Mouse (Mus musculus) forebrain, embryonic 12.5 days (tissue): ENCODE results near the gene Iqgap1. TPM values are rescaled to one million over a fixed set of nuclear protein-coding genes. Genes with fewer than 3 reads are reported as not detected.

Source experiments
- ATAC-seq: fragments of 200-750 bp; cut with Nextera tagmentation; 2 replicates; pipeline ENCODE4 v1.8.0; 2017; ENCODE audit warnings: moderate TSS enrichment; ENCODE audit not compliant: low FRiP score
- H3K27ac ChIP-seq: fragments of 300-500 bp; sonication (generic); 2 replicates; pipeline ENCODE4 v1.5.1; 2016; ENCODE audit warnings: mild to moderate bottlenecking
- H3K27me3 ChIP-seq: fragments of 300-500 bp; sonication (generic); 2 replicates; pipeline ENCODE4 v1.6.1; 2016; ENCODE audit warnings: mild to moderate bottlenecking
- H3K36me3 ChIP-seq: fragments of 300-500 bp; sonication (generic); replicated peaks from 2 replicates; pipeline ENCODE4 v1.6.1; 2016; ENCODE audit warnings: mild to moderate bottlenecking
- H3K4me1 ChIP-seq: fragments of 300-500 bp; sonication (generic); 2 replicates; pipeline ENCODE4 v1.6.1; 2016
- H3K4me2 ChIP-seq: fragments of 300-500 bp; sonication (generic); 2 replicates; pipeline ENCODE4 v1.6.1; 2016; ENCODE audit warnings: mild to moderate bottlenecking, moderate library complexity
- H3K4me3 ChIP-seq: fragments of 300-500 bp; sonication (generic); replicated peaks from 2 replicates; pipeline ENCODE4 v1.5.1; 2016; ENCODE audit warnings: mild to moderate bottlenecking
- H3K9ac ChIP-seq: fragments of 300-500 bp; sonication (generic); 2 replicates; pipeline ENCODE4 v1.6.1; 2016; ENCODE audit warnings: mild to moderate bottlenecking
- H3K9me3 ChIP-seq: fragments of 300-500 bp; sonication (generic); 2 replicates; pipeline ENCODE4 v1.6.1; 2016
- WGBS: fragments of 180-500 bp; shearing (Covaris S2); methylation state at CpG from one replicate; pipeline ENCODE4 v1.1.7; 2016; 5-methylcytosine and 5-hydroxymethylcytosine counted together
- polyA plus RNA-seq: library from polyadenylated mRNA; unstranded; fragments of >200 nt; fragmentation: Nextera tagmentation; extraction: Ambion mirVana; gene quantifications from 2 replicates; pipeline ENCODE4 v1.2.1, GENCODE M21; 2016

Iqgap1 gene
- polyA plus RNA-seq, 1 experiment from 2014 or later, result 31.6 TPM

DNA sequence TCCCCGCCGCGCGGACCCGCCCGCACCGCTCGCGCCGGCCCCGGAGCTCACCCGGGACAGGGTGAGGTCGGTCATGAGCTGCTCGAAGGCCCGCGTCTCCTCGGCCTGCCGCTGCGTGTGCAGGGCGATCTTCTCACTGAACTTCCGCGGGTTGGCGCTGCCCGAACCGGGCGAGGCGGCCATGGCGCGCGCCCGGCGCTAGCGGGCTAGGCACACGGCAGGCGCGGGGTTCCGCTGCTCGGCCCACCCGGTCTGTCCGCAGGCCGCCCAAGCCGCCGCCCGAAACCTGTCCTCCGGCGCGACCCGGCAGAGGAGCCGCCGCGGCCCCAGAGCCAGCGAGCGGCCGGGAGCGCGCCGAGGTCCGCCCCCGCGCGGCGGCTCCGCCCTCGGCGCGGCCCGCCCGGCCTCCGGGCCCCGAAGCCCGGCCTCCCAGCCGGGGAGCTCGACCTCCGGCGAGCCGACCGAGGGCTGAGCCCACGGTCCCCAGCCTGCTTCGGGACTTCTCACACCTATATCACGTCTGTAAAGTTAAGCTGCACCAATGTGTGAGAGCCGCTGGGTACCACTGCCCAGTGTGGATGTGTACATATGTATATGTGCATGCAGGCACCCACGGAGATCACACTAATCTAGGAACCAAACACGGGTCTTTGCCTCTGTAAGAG lies 137.1 kb downstream of the Iqgap1 start, which contains the start of gene Crtc3:
Crtc3 (minus strand) TSS at position 322 of the 665 bp plus-strand sequence.
- under 1% methylated on average over 77 of the region's 83 CpGs for WGBS
- H3K27ac ChIP-seq, result peak within 1 kb of the TSS; percentile 92
- ATAC-seq, result peak; percentile 84
- H3K27me3 ChIP-seq, result no peaks in the 10 kb centered on the region
- peak within 1 kb of the TSS; percentile 77 for H3K4me3 ChIP-seq
- H3K4me2 ChIP-seq, result peak within 1 kb of the TSS; percentile 81
- H3K4me1 ChIP-seq, result peaks cover 18% of the 10 kb centered on the region
- no peaks in the 10 kb centered on the region for H3K36me3 ChIP-seq
- no peaks in the 10 kb centered on the region for H3K9me3 ChIP-seq
- H3K9ac ChIP-seq, result peak within 1 kb of the TSS; percentile 96

DNA sequence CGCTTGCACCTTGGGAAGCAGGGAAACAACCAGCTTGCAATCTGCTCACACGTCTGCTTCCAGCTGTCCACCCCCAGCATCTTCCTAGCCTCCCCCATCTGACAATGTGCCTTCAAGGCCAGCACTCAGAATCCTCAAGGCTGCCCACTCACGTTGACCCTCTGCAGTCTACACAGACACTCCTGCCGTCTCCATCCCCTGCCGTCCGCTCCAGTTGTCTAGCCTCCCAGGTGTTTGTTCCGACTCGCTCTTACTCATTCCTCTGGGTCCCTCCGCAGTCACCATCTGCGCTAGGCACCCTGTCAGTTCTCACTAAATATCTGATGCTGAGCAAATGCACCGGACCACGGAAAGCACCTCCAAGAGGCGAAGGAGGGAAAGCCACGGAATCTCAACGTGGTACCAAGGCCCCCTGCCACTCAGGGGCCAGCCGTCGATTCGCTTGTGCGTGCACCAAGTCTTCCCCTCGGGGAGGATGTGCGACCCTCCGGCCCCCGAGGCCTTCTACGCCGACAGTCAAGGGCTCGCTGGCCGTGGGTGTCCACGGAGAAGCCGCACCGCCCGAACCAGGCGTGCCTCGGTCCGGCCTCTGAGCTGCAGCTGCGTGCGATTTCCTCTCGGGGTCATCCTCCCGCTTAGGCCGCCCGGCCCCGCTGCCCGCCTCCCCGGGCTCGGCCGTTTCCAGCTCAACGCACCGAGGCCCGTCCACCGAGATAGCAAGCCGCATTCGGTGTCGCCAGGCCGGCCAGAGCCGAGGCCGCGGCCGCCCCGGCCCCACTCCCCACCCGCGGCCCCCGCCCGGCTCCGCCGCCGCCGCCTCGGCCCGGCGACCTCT lies 137.8 kb downstream of the Iqgap1 start:
- peak overlapping the region; percentile 77 for H3K4me3 ChIP-seq
- H3K27ac ChIP-seq, result peak overlapping the region; percentile 92
- H3K36me3 ChIP-seq, result no peaks in the 10 kb centered on the region
- H3K9me3 ChIP-seq, result no peaks in the 10 kb centered on the region
- WGBS, result 1% methylated on average over 69 of the region's 69 CpGs
- H3K27me3 ChIP-seq, result no peaks in the 10 kb centered on the region
- H3K4me2 ChIP-seq, result peak overlapping the region; percentile 81
- peaks cover 18% of the 10 kb centered on the region for H3K4me1 ChIP-seq
- ATAC-seq, result peak; percentile 71
- H3K9ac ChIP-seq, result peak overlapping the region; percentile 96

DNA sequence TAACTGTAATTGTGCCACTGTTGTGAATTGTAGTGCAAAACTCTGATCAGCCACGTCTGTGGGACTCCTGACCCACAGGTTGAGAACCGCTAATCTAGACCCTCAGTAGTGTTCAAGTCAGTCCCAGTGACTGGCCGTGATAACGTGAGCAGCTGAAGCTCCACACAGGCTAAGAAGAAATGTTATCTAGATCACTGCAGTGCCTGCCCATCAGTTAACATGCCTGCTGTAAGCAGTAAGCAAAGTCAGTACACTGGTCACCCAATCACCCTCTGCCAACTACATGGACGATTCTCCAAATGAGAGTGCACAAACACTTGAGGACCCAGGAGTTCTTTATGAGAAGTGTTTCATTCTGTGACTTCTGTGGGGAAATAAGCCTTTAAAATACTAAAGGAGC lies 140.1 kb downstream of the Iqgap1 start:
- 88% methylated on average over 5 of the region's 5 CpGs for WGBS
- Histone ChIP-seq H3K27ac (no peak overlapping the region), H3K36me3 (no peaks in the 10 kb centered on the region), H3K4me2 (no peak overlapping the region), H3K4me3 (no peak overlapping the region), H3K27me3 (no peaks in the 10 kb centered on the region), H3K9me3 (no peaks in the 10 kb centered on the region), H3K9ac (no peak overlapping the region), H3K4me1 (peaks cover 22% of the 10 kb centered on the region)
- no peak for ATAC-seq

DNA sequence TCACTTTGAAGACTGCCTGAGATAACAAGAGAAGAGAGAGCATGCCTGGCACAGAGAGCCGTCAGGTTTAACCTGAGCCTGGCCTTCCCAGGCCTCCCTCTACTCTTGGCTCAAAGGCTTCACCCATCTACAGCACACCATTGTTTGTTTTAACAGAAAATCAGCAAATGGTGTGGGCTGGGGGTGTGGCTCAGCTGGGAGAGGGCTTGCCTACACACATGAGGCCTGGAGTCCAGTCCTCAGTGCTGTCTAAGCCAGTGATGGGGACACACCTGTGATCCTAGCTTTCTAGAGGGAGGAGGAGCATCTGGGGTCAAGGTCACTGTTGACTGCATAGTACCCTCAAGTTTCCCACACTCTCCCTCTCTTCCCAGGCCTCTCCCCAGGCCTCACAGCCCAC lies 143.1 kb downstream of the Iqgap1 start:
- Histone ChIP-seq H3K4me2 (no peak overlapping the region), H3K27ac (no peak overlapping the region), H3K27me3 (no peaks in the 10 kb centered on the region), H3K9ac (no peak overlapping the region), H3K4me1 (peaks cover 20% of the 10 kb centered on the region), H3K9me3 (no peaks in the 10 kb centered on the region), H3K36me3 (no peaks in the 10 kb centered on the region), H3K4me3 (no peak overlapping the region)
- 72% methylated on average over 1 of the region's 1 CpGs for WGBS
- no peak for ATAC-seq

DNA sequence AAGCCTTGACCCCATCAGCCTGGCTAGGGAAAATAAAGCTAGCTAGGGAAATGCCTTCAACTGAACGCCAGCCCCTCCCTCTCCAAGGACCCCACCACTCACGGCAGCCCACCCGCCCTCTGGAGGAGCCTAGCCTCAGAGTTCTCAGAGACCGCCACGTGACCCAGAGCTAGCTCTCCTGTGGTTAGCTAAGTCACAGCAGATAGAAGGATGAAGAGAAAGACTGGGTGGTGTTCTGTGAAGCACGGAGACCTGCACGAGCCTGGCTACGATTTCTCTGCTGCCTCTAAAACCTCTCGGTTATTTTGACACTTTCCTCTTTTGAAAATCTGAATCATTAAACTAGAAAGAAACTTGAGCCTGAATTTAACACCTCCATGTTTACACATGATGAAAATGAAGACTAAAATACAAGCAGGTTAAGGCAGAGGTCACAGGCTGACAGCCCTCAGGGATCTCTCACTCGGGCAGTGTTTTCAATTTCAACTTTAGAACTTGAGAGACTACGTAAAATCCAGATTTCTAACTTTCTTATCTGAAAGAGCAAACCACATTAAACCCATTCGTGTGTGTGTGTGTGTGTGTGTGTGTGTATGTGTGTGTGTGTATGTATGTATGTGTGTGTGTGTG lies 145.4 kb downstream of the Iqgap1 start:
- Histone ChIP-seq H3K4me1 (peaks cover 13% of the 10 kb centered on the region), H3K36me3 (no peaks in the 10 kb centered on the region), H3K9me3 (no peaks in the 10 kb centered on the region), H3K9ac (no peak overlapping the region), H3K27me3 (no peaks in the 10 kb centered on the region), H3K4me3 (no peak overlapping the region), H3K27ac (no peak overlapping the region), H3K4me2 (no peak overlapping the region)
- ATAC-seq, result no peak
- WGBS, result 30% methylated on average over 12 of the region's 12 CpGs

DNA sequence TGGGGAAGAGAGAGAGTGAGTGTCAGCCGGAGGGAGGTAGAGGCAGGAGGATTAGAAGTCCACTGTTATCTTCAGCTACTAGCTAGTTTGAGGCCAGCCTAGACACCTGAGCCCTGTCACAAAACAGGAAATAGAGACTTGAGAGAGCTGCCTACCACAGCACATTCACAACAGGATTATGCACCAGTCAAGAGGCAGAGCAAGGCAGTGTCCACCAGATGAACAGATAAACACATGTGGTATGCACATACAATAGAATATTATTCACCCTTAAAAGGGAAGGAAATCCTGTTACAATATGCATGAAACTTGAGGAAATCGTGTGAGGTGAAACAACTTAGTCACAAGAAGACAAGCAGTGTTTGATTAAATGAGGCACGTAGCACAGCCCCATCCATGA lies 153.5 kb downstream of the Iqgap1 start:
- 79% methylated on average over 3 of the region's 3 CpGs for WGBS
- Histone ChIP-seq H3K9ac (no peak overlapping the region), H3K27me3 (no peaks in the 10 kb centered on the region), H3K36me3 (no peaks in the 10 kb centered on the region), H3K4me1 (0 out of 2 replicates have a peak, but pooled peaks cover 2% of the 10 kb centered on the region), H3K4me2 (no peak overlapping the region), H3K9me3 (no peaks in the 10 kb centered on the region), H3K27ac (no peak overlapping the region), H3K4me3 (no peak overlapping the region)
- no peak for ATAC-seq

DNA sequence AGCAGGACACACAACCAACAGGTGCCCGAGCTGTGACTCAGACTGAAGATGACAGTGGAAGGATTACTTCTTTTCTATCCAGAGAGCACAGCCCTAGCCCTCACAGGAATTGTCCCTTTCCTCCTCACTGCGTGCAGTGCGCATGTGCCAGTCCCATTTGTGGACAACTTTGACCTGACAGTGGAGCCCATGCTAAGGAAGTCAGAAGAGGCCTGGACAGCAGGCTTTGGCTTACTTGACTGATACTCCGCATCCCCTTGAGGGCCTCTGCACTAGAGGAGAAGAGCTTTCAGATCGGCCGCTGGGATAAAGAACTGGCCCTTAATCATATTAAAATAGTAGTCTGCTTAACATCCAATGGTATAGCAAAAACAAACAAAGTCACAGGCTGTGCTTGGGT lies 154.9 kb downstream of the Iqgap1 start:
- no peaks in the 10 kb centered on the region for H3K9me3 ChIP-seq
- no peak for ATAC-seq
- 91% methylated on average over 6 of the region's 6 CpGs for WGBS
- no peak overlapping the region for H3K4me2 ChIP-seq
- H3K27me3 ChIP-seq, result no peaks in the 10 kb centered on the region
- H3K9ac ChIP-seq, result no peak overlapping the region
- H3K4me3 ChIP-seq, result no peak overlapping the region
- H3K27ac ChIP-seq, result no peak overlapping the region
- 0 out of 2 replicates have a peak, but pooled peaks cover 4% of the 10 kb centered on the region for H3K4me1 ChIP-seq
- no peaks in the 10 kb centered on the region for H3K36me3 ChIP-seq

DNA sequence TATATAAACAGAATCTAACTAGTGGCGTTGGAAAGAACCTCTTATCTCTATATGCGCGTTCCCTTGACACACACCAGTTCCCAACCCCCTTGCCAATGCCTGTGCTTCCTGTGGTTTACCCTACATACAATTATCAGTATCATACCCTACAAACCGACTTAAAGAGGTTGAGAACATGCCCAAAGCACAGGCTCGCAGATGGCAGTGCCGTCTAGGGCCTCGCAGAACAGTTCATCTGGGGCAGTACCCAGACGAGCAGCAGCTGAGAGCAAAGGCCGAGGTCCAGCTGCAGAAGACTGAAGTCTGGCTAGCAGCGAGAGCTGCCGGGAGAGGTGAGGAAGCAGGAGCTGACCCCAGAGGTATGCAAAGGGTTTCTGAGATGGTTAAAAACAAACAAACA lies 158.6 kb downstream of the Iqgap1 start:
- no peak overlapping the region for H3K4me3 ChIP-seq
- WGBS, result 79% methylated on average over 11 of the region's 11 CpGs
- no peak overlapping the region for H3K9ac ChIP-seq
- 0 out of 2 replicates have a peak, but pooled peaks cover 4% of the 10 kb centered on the region for H3K4me1 ChIP-seq
- H3K27ac ChIP-seq, result no peak overlapping the region
- no peaks in the 10 kb centered on the region for H3K9me3 ChIP-seq
- no peaks in the 10 kb centered on the region for H3K36me3 ChIP-seq
- no peak overlapping the region for H3K4me2 ChIP-seq
- no peak for ATAC-seq
- H3K27me3 ChIP-seq, result no peaks in the 10 kb centered on the region

DNA sequence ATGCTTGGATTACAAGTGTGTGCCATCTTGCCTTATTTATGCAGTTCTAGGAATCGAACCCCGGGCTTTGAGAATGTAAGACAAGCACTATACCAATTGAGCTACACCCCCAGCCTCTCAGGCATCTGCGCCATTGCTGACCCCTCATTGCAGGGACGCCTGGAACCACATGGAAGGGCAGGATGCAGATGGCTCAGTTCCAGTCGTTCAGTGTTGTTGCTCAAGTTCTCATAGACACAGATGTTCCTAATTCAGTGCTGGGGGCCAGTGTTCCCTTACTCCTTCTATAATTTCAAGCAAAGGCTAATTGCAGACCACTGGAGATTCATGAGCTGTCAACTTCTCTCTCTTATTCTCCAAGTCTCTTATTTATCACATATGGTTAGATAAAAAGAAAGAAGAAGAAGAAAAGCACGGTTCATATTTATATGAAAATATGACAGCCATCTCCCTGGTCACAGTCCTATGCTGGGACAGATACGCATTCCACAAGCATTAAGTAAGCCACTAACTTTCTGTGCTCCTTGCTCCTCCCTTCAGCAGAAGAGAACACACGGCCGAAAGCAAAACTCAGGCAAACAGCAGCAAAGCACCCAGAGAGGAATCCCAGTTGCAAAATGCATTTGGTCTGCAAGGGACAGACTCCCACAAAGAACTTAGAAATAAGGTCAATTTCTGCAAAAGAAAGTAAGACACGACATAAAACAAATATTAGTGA lies 159.4 kb downstream of the Iqgap1 start:
- 0 out of 2 replicates have a peak, but pooled peaks cover 4% of the 10 kb centered on the region for H3K4me1 ChIP-seq
- no peak for ATAC-seq
- H3K27ac ChIP-seq, result no peak overlapping the region
- no peak overlapping the region for H3K9ac ChIP-seq
- no peaks in the 10 kb centered on the region for H3K36me3 ChIP-seq
- no peak overlapping the region for H3K4me2 ChIP-seq
- WGBS, result 79% methylated on average over 10 of the region's 10 CpGs
- H3K9me3 ChIP-seq, result no peaks in the 10 kb centered on the region
- H3K4me3 ChIP-seq, result no peak overlapping the region
- no peaks in the 10 kb centered on the region for H3K27me3 ChIP-seq

Other genes with a start within 250 kb of the Iqgap1 start
- 12.3 and 12.6 TPM in 2 replicates for gene Crtc3, start 137.1 kb downstream of the Iqgap1 start, polyA plus RNA-seq
- gene Zscan2, start 34.9 kb upstream of the Iqgap1 start, polyA plus RNA-seq, result 3.7 and 4.5 TPM in 2 replicates
- 40.6 and 46.5 TPM in 2 replicates for gene Wdr73, start 75.3 kb upstream of the Iqgap1 start, polyA plus RNA-seq
- gene Nmb, start 79.1 kb upstream of the Iqgap1 start, polyA plus RNA-seq, result 7.8 and 8.6 TPM in 2 replicates
- gene Sec11a, start 121.8 kb upstream of the Iqgap1 start, polyA plus RNA-seq, result 169 and 179 TPM in 2 replicates
- gene Zfp592, start 167.7 kb upstream of the Iqgap1 start, polyA plus RNA-seq, result 12.1 and 14.3 TPM in 2 replicates
- 0.08 TPM in 2 replicates for gene Alpk3, start 231.6 kb upstream of the Iqgap1 start, polyA plus RNA-seq